Mouse (Mus musculus) C2C12 (cell line): ENCODE measurements at regions not wholly inside any gene's neighbourhood (a gene's known extent, or its start where the extent isn't known, plus 50 kb on each side); places are given as distances from the start of the nearest gene placed in this dataset.

Experiments
- H3K27me3 ChIP-seq: one replicate; pipeline ENCODE4 v1.6.1; 2011; ENCODE audit not compliant: control insufficient read depth, insufficient read depth, insufficient read length
- H3K36me3 ChIP-seq: one replicate; pipeline ENCODE4 v1.6.1; 2011; ENCODE audit not compliant: control insufficient read depth, insufficient read depth
- H3K4me3 ChIP-seq: one replicate; pipeline ENCODE4 v1.5.1; 2011; ENCODE audit warnings: mild to moderate bottlenecking, control low read depth; ENCODE audit not compliant: poor library complexity, insufficient read depth, severe bottlenecking
- H3K79me2 ChIP-seq: one replicate; pipeline ENCODE4 v1.6.1; 2011; ENCODE audit not compliant: control insufficient read depth, insufficient read depth
- H3K79me3 ChIP-seq: one replicate; pipeline ENCODE4 v1.6.1; 2011; ENCODE audit warnings: low read depth, control low read depth
- H3ac ChIP-seq: one replicate; pipeline ENCODE3; 2011; ENCODE audit warnings: low read depth; ENCODE audit not compliant: control insufficient read depth, insufficient read length
- CEBPB ChIP-seq: IDR thresholded peaks from one replicate; pipeline ENCODE4 v1.6.1; 2011; ENCODE audit warnings: low read depth, mild to moderate bottlenecking, control low read depth, moderate library complexity
- CTCF ChIP-seq: IDR thresholded peaks from one replicate; pipeline ENCODE4 v1.5.1; 2011; ENCODE audit not compliant: control insufficient read depth, insufficient read depth, insufficient read length
- FOSL1 ChIP-seq: IDR thresholded peaks from one replicate; pipeline ENCODE4 v1.8.0; 2011; ENCODE audit warnings: mild to moderate bottlenecking, low read length; ENCODE audit not compliant: poor library complexity, insufficient read depth, severe bottlenecking
- MAX ChIP-seq: IDR thresholded peaks from one replicate; pipeline ENCODE4 v1.6.1; 2011; ENCODE audit warnings: mild to moderate bottlenecking, control low read depth
- MYOD1 ChIP-seq: IDR thresholded peaks from one replicate; pipeline ENCODE4 v1.6.1; 2011; ENCODE audit warnings: low read depth; ENCODE audit not compliant: control insufficient read depth, insufficient read length
- MYOG ChIP-seq: IDR thresholded peaks from one replicate; pipeline ENCODE4 v1.6.1; 2011; ENCODE audit not compliant: control insufficient read depth, insufficient read length; ENCODE audit errors: extremely low read depth
- USF1 ChIP-seq: IDR thresholded peaks from one replicate; pipeline ENCODE4 v1.6.1; 2011; ENCODE audit warnings: low read depth, mild to moderate bottlenecking, control low read depth, moderate library complexity

DNA sequence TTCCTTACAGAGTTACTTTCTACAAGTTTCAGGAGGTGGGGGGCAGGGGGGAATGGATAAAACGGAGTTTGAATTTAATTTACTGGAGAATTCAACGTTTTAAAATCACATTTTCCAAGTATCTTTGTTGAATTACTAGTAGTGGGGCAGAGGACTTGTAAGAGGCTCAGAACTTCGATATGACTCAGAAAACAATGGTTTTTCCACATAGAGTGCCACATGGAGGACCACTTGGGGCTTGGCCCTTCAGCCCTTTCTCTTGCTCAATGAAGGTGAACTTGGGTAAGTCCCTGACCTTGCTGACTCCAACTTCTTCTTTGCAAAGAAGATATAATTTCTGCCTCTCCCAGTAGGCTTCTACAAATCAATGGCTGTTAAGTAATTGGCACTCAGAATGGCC lies 99.8 kb downstream of the Etaa1 start:
- Histone ChIP-seq H3K27me3 (no peaks in the 10 kb centered on the region), H3K79me3 (no peaks in the 10 kb centered on the region), H3K36me3 (no peaks in the 10 kb centered on the region), H3ac (no peak overlapping the region), H3K79me2 (no peaks in the 10 kb centered on the region), H3K4me3 (no peak overlapping the region)
- TF ChIP-seq CTCF: no peak
- no peak for TF ChIP-seq MYOD1
- TF ChIP-seq CEBPB: no peak
- no peak for TF ChIP-seq USF1
- TF ChIP-seq MAX: no peak
- TF ChIP-seq FOSL1: no peak
- TF ChIP-seq MYOG: no peak

DNA sequence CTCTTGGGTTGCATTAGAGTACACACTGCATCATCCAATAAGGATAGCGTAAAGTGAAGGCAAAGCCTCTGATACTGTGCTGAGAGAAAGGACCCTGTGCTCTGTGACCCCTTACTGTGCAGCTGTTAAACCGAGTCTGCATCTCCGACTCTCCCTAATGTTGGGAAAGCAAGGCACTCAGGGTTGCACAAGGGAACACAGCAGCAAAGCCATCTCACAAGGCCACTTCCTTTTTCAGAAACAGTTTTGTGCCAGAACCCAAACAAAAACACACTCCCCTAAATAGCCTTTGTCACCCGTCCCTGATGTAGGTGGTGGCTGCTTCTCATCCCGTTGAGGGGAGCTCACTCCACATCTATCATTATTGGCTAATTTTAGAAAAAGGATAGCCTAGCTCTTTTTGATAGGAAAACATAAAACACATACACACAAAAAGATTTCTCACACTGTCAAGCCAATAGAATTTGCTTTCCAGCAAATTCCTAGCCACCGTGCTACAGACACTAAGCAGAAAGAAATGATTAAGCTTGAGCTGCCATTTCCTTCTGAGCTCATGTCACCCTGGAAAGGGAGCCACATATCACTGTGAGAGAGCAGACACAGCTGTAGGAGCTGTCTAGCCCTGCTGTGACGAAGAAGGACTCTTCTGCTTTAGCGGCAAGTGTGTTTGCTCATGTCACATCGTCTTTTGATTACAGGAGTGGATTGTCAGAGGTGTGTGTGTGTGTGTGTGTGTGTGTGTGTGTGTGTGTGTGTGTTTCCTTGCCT lies 94.1 kb downstream of the Etaa1 start:
- Histone ChIP-seq H3K27me3 (no peaks in the 10 kb centered on the region), H3K36me3 (no peaks in the 10 kb centered on the region)
- TF ChIP-seq CTCF (no peak), CEBPB (no peak), MYOD1 (no peak), MYOG (no peak), FOSL1 (no peak), USF1 (no peak), MAX (no peak)

DNA sequence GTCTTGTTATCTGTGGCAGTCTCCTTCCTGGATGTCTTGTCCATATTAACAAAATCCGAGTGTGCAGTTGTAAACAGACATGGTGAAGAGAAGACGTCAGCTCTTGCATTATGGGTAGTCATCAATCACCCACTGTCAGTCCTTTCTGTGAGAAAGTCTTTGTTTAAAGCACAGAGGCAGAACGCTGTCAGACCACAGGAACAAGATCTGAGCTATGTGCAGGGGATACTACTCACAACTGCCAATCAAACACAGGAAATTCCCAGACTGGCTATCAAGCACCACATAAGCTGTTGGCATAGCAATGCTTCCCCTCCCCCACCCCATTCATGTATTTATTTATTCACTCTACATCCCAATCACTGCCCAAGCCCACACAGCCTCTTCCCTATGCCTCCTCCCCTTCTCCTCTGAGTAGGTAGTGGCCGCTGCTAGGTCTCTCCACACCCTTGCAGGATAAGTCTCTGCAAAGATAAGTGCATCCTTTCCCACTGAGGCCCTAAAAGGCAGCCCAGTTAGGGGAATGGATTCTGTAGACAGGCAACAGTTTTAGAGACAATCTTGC lies 88.8 kb downstream of the Etaa1 start:
- no peaks in the 10 kb centered on the region for H3K79me2 ChIP-seq

More for the DNA sequence above, 94.1 kb downstream of the Etaa1 start:
- Histone ChIP-seq H3K79me2 (no peaks in the 10 kb centered on the region), H3K79me3 (no peaks in the 10 kb centered on the region), H3ac (no peak overlapping the region), H3K4me3 (no peak overlapping the region)

DNA sequence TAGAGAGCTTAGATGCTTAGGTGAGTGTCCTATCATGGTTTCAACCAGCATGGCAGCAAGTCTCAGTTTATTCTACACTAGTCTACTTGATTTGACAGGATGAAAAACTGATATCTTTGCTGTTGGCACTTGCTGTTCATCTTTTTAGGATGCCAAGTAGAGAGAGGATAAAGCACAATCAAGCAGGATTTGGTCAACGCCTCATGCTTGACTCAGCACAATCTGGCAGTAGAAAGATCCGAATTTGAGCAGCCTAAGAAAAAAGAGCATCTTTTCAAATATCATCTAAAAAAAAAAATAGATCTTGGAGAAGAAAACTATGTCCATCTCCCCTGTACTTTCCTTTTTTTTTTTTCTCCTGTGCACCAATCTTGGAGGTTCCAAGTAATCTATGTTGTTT lies 83.0 kb downstream of the Etaa1 start:
- Histone ChIP-seq H3K27me3 (no peaks in the 10 kb centered on the region), H3K4me3 (no peak overlapping the region), H3ac (no peak overlapping the region), H3K79me3 (no peaks in the 10 kb centered on the region), H3K79me2 (no peaks in the 10 kb centered on the region), H3K36me3 (no peaks in the 10 kb centered on the region)
- no peak for TF ChIP-seq CTCF
- TF ChIP-seq FOSL1: no peak
- no peak for TF ChIP-seq MYOD1
- no peak for TF ChIP-seq MAX
- TF ChIP-seq CEBPB: no peak
- TF ChIP-seq USF1: no peak
- no peak for TF ChIP-seq MYOG

More for the DNA sequence above, 88.8 kb downstream of the Etaa1 start:
- H3K4me3 ChIP-seq: no peak overlapping the region
- no peaks in the 10 kb centered on the region for H3K27me3 ChIP-seq
- H3K79me3 ChIP-seq: no peaks in the 10 kb centered on the region
- H3K36me3 ChIP-seq: no peaks in the 10 kb centered on the region
- TF ChIP-seq CTCF (no peak), MYOG (no peak), USF1 (no peak), FOSL1 (no peak), CEBPB (no peak), MAX (no peak), MYOD1 (no peak)
- no peak overlapping the region for H3ac ChIP-seq

DNA sequence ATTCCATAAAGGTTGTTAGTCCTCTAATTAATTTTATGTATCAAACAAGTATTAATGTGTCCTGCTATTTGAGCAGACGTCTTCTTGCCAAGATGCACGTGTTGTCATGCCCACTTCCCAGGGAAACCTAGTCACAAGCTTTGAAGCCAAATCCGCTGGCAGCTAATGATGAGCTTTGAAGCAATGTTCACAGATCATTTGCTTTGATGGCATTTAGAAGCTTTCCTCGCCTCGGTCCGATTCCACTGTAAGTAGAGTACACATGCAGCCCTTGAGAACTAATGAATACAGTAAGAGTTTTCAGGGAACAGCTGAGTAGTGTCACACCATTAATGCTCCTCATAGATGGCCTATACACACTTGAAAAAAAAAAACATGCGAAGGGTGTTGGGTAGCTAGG lies 81.8 kb downstream of the Etaa1 start:
- no peaks in the 10 kb centered on the region for H3K36me3 ChIP-seq
- H3K4me3 ChIP-seq: no peak overlapping the region
- TF ChIP-seq USF1: no peak
- TF ChIP-seq MYOG: no peak
- no peak for TF ChIP-seq MYOD1
- no peak for TF ChIP-seq FOSL1
- TF ChIP-seq CTCF: no peak
- no peak for TF ChIP-seq CEBPB
- no peak for TF ChIP-seq MAX
- no peak overlapping the region for H3ac ChIP-seq
- H3K79me3 ChIP-seq: no peaks in the 10 kb centered on the region
- no peaks in the 10 kb centered on the region for H3K79me2 ChIP-seq
- H3K27me3 ChIP-seq: no peaks in the 10 kb centered on the region
